ENCODE assay signal across 17 mouse cellular contexts in genomic region chr8:119098261-119098660, GRCm38 (mm10).
DNase-seq lines count a peak whose midpoint lies in the region; ATAC-seq and TF ChIP-seq lines count a peak whose summit lies in the region.
"Had no signal": no experiment of that assay in that cellular context is flagged by ENCODE, and none has a peak within 500 bp of the region (broad histone marks: within the 10 kb centered on the region; RNA-seq: fewer than 3 reads in every experiment).

No protein-coding gene starts in this region.

- no peak overlapping the region for H3K27ac ChIP-seq in kidney, embryonic 16.5 days (ENCODE audit: low read length)
- no peak overlapping the region for H3K27ac ChIP-seq in midbrain, postnatal 0 days (ENCODE audit: low read depth, low read length)
- no peak overlapping the region for H3K27ac ChIP-seq in midbrain, embryonic 15.5 days
- peak overlapping the region; percentile 52 for H3K27ac ChIP-seq in stomach, embryonic 14.5 days (ENCODE audit: low read length)
- H3K27ac ChIP-seq: embryonic facial prominence, embryonic 12.5 days; forebrain, embryonic 12.5 days; gastrocnemius, adult 2 months; limb, embryonic 15.5 days had no signal

- H3K9ac ChIP-seq in kidney, embryonic 16.5 days (replicated peaks; ENCODE audit: low read length) = no peak overlapping the region
- no peak overlapping the region for H3K9ac ChIP-seq in midbrain, postnatal 0 days (replicated peaks; ENCODE audit: low read length, poor library complexity, severe bottlenecking)
- H3K9ac ChIP-seq in midbrain, embryonic 15.5 days = no peak overlapping the region
- no peak overlapping the region for H3K9ac ChIP-seq in stomach, embryonic 14.5 days (replicated peaks; ENCODE audit: low read depth, low read length)
- H3K9ac ChIP-seq: embryonic facial prominence, embryonic 12.5 days; forebrain, embryonic 12.5 days; limb, embryonic 15.5 days had no signal

- no peak overlapping the region for H3K4me3 ChIP-seq in kidney, embryonic 16.5 days (ENCODE audit: low read length)
- no peak overlapping the region for H3K4me3 ChIP-seq in midbrain, postnatal 0 days (ENCODE audit: low read depth, low read length)
- H3K4me3 ChIP-seq in midbrain, embryonic 15.5 days = no peak overlapping the region
- no peak overlapping the region for H3K4me3 ChIP-seq in stomach, embryonic 14.5 days (ENCODE audit: low read depth, low read length)
- H3K4me3 ChIP-seq: embryonic facial prominence, embryonic 12.5 days; forebrain, embryonic 12.5 days; gastrocnemius, adult 2 months; limb, embryonic 15.5 days had no signal

- no peaks in the 10 kb centered on the region for H3K9me3 ChIP-seq in kidney, embryonic 16.5 days (ENCODE audit: low read length)
- no peaks in the 10 kb centered on the region for H3K9me3 ChIP-seq in midbrain, postnatal 0 days (ENCODE audit: low read length)
- no peaks in the 10 kb centered on the region for H3K9me3 ChIP-seq in midbrain, embryonic 15.5 days
- H3K9me3 ChIP-seq in stomach, embryonic 14.5 days (ENCODE audit: control insufficient read depth, low read depth, low read length) = no peaks in the 10 kb centered on the region
- H3K9me3 ChIP-seq: embryonic facial prominence, embryonic 12.5 days; forebrain, embryonic 12.5 days; limb, embryonic 15.5 days had no signal

- no peak for ATAC-seq in kidney, embryonic 16.5 days (ENCODE audit: low FRiP score, low TSS enrichment)
- no peak for ATAC-seq in midbrain, postnatal 0 days (ENCODE audit: low FRiP score)
- no peak for ATAC-seq in midbrain, embryonic 15.5 days (replicated peaks)
- no peak for ATAC-seq in stomach, embryonic 14.5 days (ENCODE audit: insufficient number of reproducible peaks, insufficient read depth, low FRiP score, low read depth)

- WGBS in kidney, embryonic 16.5 days = 19% methylated on average over 6 of the region's 6 CpGs
- WGBS in midbrain, postnatal 0 days = 34% methylated on average over 6 of the region's 6 CpGs
- 35% methylated on average over 6 of the region's 6 CpGs for WGBS in midbrain, embryonic 15.5 days
- WGBS in stomach, embryonic 14.5 days = 16% methylated on average over 6 of the region's 6 CpGs

- H3K27me3 ChIP-seq in kidney, embryonic 16.5 days (ENCODE audit: insufficient read depth, low read length) = no peaks in the 10 kb centered on the region
- H3K27me3 ChIP-seq in midbrain, postnatal 0 days (ENCODE audit: insufficient read depth, low read length) = no peaks in the 10 kb centered on the region
- H3K27me3 ChIP-seq in midbrain, embryonic 15.5 days (replicated peaks) = no peaks in the 10 kb centered on the region
- H3K27me3 ChIP-seq in stomach, embryonic 14.5 days (ENCODE audit: control insufficient read depth, insufficient read depth, low read length) = no peaks in the 10 kb centered on the region
- H3K27me3 ChIP-seq: embryonic facial prominence, embryonic 12.5 days; forebrain, embryonic 12.5 days; limb, embryonic 15.5 days had no signal

- DNase-seq in kidney, postnatal 10 days = peak; percentile 38
- no peak for DNase-seq in midbrain, postnatal 0 days (ENCODE audit: low spot score)
- peak; percentile 5 for DNase-seq in embryo, embryonic 9.5 days (ENCODE audit: extremely low spot score)
- no peak for DNase-seq in gastrocnemius, adult 18-20 months (ENCODE audit: low spot score)
- DNase-seq: adrenal gland, postnatal 36 days; cerebellum, adult 18-20 months; gastrocnemius, adult 2 months; kidney, adult 11 months; layer of hippocampus, adult 9-11 months; right cerebral cortex, postnatal 14 days; thymus, postnatal 36 days had no signal

- 0 out of 2 replicates have a peak, but pooled peaks have one; percentile 2 for TF ChIP-seq CTCF in midbrain, postnatal 0 days (IDR thresholded peaks at IDR 0.05)

- H3K4me1 ChIP-seq in kidney, embryonic 16.5 days (ENCODE audit: insufficient read depth, low read length) = no peaks in the 10 kb centered on the region
- H3K4me1 ChIP-seq in midbrain, postnatal 0 days (ENCODE audit: insufficient read depth, low read length) = no peaks in the 10 kb centered on the region
- H3K4me1 ChIP-seq in midbrain, embryonic 15.5 days = peaks cover 12% of the 10 kb centered on the region
- H3K4me1 ChIP-seq in stomach, embryonic 14.5 days (ENCODE audit: control insufficient read depth, insufficient read depth, low read length) = 0 out of 2 replicates have a peak, but pooled peaks cover 5% of the 10 kb centered on the region
- H3K4me1 ChIP-seq: limb, embryonic 15.5 days had no signal

- H3K4me2 ChIP-seq in kidney, embryonic 16.5 days (replicated peaks; ENCODE audit: low read depth, low read length) = no peak overlapping the region
- H3K4me2 ChIP-seq in midbrain, postnatal 0 days (ENCODE audit: low read depth, low read length, poor library complexity, severe bottlenecking) = no peak overlapping the region
- H3K4me2 ChIP-seq in midbrain, embryonic 15.5 days = no peak overlapping the region
- no peak overlapping the region for H3K4me2 ChIP-seq in stomach, embryonic 14.5 days (replicated peaks; ENCODE audit: low read depth, low read length)
- H3K4me2 ChIP-seq: embryonic facial prominence, embryonic 12.5 days; forebrain, embryonic 12.5 days; limb, embryonic 15.5 days had no signal

- H3K36me3 ChIP-seq in kidney, embryonic 16.5 days (ENCODE audit: insufficient read depth, low read length) = no peaks in the 10 kb centered on the region
- H3K36me3 ChIP-seq in midbrain, postnatal 0 days (ENCODE audit: insufficient read depth, low read length) = no peaks in the 10 kb centered on the region
- no peaks in the 10 kb centered on the region for H3K36me3 ChIP-seq in midbrain, embryonic 15.5 days (replicated peaks)
- H3K36me3 ChIP-seq in stomach, embryonic 14.5 days (ENCODE audit: control insufficient read depth, insufficient read depth, low read length) = no peaks in the 10 kb centered on the region
- H3K36me3 ChIP-seq: embryonic facial prominence, embryonic 12.5 days; forebrain, embryonic 12.5 days; limb, embryonic 15.5 days had no signal

Comparison
In these comparisons a context has a peak if more than half of its experiments do, and no peak if none do; other contexts are left out.
1. DNase-seq: peak in kidney, postnatal 10 days (single experiment) and embryo, embryonic 9.5 days (single experiment); none in midbrain, postnatal 0 days (single experiment) and gastrocnemius, adult 18-20 months (single experiment).